Mouse (Mus musculus) mesoderm, embryonic 11.5 days (tissue): ENCODE data around the gene Robo1.

Experiments
- DNase-seq: peaks from one replicate; pipeline ENCODE4 v3.0.0-alpha.2; 2012; ENCODE audit warnings: low read depth, low spot score

Robo1 gene

DNA sequence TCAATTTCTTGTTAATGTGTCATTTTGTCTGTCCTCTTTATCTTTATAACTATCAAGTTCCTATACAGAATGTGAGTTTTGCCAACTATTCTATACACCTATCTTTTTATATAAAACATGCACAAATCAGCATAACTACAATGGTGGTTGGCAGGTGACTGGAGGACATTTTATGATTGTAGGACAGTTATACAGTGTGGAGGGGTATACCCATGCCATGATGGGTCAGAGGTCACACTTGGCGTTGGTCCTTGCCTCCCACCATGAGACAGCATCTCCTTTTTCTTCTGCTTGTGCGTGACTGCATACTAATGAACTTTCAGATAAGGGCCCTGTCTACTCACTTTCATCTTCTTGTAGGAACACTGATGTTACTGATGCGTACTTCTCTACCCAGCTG lies 427.5 kb downstream of the Robo1 start:
- no peak for DNase-seq

DNA sequence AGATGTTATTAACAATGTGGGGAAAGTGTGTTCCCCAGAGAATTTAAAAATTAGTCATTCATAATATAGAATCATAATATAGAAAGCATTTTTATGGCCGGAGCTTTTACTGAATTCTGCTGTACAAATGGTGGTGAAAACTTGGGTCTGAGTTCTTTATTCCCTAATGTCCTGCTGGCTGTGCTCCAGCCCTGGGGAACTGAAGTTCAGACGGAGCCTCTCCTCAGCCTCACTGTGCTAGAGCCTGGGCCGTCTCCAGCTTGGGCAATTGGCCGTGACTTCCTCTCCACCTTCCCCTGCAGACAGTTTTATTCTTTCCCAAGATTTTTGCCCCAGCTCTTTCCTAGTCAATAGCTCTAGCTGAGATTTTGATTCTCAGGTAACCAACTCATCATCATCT lies 429.0 kb downstream of the Robo1 start:
- DNase-seq: no peak

DNA sequence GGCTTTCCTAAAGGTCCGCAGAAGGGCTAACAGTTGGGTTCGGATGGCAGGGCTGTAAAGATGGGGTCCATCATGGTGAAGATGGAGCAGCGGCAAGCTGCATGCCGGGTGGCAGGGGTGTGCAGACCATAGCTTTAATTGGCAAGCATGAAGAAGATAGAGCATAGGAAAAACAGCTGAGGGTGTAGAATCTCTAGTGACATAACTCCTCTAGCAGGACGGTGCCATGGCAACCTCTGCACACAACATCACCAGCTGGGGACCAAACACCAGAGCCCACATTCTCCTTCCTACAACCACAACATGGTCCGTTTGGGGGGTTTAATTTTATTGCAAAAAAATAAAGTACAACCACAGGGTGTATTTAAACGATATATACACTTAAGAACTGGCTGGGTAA lies 432.1 kb downstream of the Robo1 start:
- no peak for DNase-seq

DNA sequence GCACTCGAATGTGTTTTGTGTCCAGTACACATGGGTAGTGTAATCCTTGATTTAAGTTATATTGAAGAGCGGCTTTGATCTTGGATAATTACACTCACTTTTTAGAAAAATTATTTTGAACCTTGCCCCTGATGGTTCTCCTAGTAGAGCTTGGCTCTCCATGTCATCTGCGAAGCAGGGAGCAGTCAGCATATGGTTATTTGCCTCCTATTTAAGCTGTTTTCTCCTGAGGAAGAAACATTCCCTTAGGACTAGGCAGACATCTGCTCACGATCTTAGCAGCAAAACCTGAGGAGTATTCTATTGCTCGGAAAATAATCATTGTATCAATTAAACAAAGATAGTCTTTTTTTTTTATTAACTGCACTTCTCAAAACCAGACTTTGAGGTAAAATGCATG lies 439.6 kb downstream of the Robo1 start:
- DNase-seq: no peak

DNA sequence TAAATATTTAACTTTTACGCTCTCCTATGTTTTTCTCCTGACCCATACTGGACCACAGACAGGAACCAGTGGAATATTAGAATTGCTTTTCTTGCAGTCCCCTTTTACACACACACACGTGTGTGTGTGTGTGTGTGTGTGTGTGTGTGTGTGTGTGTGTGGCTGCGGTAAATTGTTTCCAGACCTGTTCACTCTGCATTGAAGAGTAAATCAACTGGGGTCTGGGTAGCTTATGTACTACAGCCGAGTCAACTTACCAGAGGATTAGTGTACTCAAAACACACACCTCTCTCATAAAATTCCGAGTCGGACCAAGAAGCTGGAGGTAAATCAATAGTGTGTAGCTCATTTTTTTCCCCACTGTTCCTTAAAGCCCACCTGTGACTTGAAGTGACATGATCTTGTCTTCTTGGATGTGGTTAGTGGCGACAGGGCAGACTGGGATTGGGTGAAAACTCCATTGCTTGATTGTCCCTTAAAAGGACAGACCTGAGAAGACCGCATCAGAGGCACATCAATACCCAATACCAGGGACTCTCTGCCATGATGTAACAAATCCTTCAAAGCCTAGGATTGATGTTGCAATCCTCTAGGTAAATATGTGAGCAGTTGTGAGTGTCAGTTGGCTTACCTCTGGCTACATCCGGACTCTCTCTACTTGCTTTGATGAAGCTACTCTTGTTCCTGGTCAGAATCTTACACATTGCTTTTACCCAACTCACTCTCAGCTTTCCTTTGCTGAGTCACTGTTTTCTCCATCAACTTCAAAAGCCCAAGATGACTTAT lies 457.2 kb downstream of the Robo1 start:
- DNase-seq: no peak

DNA sequence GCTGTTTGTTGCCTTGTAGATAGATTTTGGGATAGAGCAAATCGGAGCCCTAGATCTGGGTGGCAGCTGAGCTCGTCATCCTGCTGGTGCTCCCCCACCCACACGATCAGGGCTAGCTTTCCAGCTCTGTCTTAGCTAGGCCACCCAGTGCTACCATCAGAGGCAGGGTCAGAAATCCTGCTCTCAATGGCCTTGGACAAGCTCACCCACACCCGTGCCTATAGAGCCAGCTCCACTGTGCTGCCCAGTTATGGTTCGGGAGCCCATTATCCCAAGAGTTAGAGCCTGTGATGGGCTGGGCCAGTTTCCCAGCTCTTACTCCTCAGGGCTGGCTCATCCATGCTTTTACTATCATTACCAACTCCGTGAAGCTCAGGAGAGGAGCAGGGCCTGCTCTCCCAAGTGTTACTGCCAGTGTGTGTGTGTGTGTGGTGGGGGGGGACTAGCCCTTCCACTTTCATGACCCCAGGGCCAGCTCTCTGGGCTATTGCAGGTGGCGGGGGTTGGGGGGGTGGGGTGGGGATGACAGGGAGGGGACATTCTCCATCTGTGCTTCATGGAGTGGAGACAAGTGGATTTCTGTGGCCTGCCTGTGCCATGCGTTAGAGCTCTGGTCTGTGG lies 461.2 kb downstream of the Robo1 start:
- DNase-seq: no peak

DNA sequence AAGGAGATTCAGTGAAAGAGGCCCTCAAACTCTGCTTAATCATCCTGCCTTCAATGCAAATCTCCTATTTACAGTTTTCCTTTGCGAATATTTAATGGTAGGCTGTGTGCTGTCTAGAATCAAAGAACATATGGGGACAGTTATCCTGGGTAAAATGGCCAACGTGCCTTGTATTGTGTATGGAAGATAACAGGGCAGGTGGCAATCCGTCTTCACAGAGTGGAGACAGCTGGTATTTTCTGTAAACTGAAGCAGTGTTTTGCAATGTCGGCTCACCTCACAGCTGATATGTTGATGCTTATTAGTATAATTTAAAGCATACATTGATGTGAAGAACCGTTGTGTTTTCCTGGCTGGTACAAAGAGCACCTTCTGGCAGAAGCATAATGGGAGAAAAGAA lies 464.2 kb downstream of the Robo1 start:
- DNase-seq: no peak

DNA sequence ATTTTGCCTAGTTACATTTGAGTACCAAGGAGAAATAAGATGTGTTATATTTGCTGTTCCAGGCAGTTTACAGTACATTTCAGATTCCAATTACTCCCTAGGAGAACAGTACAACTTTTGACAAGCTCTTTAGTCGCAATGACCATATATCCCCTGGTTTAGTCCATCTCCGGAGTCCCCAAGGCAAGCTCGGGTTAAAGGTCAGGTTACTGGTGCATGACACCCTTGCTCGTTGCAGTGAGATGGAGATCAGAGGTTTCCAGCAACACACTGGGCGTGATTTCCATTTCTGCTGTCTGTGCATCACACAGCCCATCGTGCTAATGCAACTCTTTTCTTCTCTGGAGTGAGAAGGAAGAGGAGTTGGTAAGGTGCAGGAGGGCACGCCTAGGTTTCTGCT lies 464.9 kb downstream of the Robo1 start:
- peak; percentile 53 for DNase-seq

DNA sequence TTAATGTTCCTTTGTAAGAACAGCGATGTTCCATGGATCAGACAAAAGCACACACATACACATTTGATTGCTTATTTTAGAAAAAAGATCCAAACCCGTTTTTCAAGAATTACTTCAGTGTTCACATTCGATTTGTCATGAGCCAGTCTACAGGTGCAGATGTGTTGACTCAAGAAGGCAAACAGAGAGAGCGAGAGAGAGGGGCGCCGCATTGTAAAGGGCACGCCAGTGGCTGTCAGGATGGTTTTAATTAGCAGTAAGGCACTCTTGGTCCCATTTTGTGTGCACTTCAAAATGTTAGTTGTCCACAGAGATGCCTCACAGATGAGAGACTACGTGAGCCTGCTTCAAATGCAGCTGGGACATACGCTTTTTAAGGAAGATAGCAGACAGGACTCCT lies 470.4 kb downstream of the Robo1 start:
- DNase-seq: peak; percentile 36

DNA sequence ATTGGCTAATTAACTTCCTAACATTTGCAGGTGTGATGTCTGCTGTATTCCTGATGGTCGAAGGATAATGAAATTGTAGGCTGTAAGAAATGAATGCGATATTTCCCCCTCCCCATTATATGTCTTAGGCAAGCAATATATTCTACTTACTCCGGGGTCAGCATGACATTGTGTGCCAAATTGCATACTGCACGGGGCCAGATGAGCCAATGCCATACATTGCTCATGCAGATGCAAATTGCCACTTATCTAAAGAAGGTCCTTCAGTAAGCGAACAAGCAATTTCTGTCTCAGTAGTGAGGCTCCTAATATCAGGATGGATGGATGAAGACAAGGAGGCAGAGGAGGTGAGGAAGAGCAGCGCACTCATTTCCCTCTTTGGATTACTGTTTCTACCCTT lies 474.1 kb downstream of the Robo1 start:
- no peak for DNase-seq

DNA sequence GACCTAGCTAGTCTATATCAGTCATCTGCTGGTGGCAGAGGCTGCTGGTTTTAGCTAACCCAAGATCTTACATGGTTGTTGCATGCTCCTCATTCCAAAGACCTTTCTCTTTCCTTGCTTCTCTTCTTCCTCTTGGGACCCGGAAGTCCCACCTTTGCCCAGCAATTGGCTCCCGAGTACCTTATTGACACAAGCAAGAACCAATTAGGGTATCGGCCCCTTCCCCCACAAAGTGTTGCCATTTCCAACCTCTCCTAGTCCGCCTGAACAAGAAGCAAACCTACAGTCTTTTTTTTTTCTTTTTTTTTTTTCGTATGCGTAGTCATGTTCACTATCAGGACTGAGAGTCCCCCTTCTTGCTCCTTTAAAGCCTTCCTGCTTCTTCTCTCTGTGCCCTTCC lies 478.0 kb downstream of the Robo1 start:
- DNase-seq: no peak

DNA sequence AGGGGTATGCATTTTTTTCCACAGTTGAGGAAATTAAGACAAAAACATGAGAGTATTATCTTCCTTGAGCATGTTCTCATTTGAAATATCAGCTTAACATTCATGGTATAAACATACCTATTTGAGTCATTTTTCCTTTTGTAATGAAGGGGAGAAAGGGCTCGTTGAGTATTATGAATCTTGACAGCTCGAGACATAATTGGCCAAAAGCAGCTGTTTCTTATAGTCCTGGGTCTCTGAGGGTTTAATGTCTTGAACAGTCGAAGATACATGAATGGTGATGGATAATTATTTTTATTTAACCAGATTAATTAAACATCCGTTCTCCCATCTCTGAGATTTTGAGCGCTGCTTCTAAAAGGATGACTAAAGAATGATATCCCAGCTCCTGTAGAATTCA lies 478.5 kb downstream of the Robo1 start:
- no peak for DNase-seq

DNA sequence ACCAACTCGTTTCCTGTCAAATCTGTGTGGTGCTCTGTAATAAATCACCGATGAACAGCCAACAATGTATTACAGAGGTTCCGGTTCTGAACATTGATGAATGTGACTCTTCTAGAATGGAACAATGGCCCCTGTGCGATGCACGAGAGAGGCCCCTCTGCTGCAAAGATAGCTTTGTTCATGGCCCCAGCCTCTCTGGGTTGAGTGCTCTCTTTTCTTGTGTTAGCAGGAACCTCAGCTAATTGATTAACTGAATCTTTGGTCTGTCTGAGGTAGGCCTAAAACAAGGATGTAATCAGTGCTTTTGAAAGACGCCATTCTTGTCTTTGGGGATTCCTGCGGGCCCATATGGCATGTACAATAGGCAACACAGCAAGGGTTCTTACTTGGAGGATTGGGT lies 479.9 kb downstream of the Robo1 start:
- DNase-seq: peak; percentile 73

DNA sequence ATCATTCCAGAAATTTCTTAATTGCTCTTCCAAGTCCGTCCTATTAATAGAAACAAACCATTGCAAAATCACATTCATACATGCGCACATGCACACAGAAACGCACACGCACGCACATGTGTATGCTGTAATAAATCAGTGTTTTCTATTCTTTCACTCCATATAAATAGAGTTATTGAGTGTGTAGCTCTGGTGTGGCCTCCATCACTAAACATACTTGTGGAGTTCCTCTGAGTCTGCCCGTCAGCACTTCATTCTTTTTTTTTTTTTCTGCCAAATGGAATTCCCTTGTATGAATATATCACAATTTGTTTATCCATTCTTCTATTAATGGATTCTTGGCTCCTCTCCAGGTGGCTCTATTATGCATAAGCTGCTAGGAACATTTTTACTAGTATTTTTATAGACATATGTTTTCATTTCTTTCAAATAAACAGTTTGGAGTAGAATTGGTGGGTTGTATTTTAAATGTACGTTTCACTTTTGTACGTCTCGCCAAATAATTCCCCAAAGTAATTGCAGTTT lies 483.1 kb downstream of the Robo1 start:
- DNase-seq: no peak

DNA sequence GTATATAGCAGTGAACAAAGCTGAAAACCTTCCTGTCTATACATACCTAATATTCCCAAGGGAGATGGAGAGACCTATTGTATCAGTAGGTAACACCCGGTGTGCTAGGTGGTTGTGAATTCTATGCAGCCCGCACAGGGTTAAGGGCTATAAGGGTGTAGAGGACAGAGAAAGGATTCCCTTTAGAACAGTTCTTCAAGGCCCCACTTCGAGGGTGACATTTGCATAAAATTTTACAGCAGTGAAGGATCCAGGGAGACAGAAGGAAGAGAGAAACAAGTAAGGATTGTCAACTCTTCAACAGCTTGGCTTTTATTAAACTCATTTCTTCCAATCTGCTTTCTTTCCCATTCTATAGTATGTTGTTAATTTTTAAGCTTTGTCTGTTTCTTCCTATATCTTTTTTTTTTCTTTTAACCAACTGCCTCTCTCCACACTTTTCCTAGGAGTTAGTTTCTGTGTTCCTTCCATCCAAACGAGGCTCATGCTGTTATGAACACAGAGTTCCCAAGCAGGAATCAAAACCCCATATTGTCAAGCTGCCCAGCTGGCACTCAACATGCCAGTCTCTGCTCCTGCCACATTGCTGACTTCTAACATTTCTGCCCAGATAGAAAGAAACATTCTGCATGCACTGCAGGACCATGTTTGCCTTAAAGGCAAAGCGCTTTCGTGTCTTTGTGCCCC lies 486.7 kb downstream of the Robo1 start:
- DNase-seq: no peak

DNA sequence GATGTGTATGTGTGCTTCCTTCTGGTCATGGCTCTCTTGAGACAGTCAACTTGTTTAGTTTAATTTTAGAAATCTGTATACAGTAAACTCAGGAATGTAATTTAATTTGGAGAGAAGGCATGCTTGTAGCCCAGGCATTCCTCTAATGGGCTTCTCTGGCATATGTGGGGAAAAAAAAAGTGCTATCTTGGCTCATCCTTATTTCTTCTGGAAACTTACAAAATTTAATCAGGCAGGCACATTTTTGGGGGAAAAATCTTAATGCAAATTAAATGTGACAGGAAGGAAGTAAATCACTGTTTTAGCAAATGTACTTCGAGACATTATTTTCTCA lies 487.2 kb downstream of the Robo1 start:
- no peak for DNase-seq

DNA sequence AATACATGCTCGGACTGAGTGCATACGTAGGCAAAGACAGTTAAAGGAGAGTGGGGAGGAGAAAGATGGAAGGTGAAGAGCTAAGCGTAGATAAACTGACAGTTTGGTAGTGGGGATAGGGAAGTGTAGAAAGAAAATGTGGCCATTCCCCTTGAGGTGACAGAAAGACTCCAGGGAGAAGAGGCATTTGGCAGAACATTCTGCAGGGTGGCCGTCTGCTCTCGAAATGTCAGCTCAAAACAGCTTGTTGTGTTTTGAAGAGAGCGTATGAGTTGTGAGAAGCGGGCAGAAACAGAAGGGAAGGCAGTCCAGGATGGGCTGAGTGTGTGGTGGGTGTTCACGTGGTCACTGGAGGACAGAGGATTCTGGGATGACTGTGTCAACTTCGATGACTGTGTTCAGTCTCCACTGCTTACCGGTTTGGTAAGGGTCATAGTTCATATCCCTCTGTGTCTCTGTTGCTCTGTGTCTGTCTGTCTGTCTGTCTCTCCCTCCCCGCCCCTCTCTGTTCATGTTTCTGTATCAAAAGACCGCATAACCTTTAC lies 490.4 kb downstream of the Robo1 start:
- no peak for DNase-seq

DNA sequence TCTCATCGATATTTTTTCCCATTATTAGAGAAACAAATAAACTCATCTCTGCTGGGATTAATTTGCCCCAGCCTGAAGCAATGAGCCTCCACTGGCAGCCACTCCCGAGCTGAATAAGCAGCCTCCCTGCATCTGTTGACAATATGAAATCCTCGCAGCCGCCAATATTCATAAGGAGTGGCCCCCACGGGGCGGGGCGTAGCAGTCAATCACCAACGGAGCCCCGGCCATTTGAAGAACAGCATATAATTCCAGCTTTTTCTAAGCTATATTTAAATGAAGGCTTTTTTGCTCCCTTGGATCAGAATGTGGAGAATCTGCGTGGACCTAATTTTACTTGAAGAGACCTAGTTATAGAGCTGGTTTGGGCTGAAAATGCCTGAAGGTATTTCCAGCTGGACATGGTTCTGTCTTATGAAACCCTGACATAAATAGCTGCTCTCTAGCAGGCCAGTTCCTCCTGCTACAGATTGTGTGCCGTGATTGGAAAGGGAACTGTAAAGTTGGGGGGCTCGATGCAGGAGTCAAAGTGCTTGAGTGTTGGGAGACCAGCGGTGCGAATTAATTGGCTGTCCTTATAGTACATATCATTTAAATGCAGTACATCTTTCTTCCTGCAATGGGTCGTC lies 492.1 kb downstream of the Robo1 start:
- no peak for DNase-seq

DNA sequence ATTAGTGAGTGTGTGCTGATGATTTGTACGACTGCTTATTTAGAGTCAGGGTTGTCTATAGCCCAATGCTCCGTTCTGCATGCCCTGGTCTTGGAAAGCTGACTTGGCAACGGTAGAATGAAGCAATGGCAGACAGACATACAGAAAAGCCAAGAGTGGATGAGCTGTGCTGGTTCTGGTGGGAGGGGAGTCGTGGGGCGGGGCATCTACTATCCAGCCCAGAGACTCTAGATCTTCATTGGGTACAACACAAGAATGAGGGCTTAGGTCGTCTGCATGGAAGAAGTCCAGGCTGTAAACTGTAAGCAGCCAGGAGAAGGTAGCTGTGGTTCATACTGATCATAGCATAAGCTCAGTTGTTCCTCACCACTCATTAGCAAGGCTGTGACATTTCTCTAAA lies 492.7 kb downstream of the Robo1 start:
- DNase-seq: no peak

DNA sequence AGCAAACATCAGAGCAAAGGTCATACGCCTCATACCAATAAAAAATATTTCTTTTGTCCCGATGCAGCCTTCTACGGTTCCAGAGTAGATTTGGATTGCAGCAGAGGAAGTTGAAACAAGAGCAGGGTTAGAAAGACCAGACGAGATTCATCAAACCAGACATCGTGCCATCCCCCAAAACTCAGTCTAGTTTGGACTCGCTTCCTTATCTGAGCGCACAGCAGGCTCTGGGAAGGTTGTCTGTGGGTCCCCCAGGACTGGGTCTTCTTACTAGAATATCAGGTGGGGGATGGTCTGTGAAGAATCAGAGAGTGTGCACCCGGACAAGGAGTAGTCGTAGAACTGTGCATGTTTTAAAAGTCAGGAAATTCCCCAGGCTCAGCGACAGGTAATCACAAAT lies 500.2 kb downstream of the Robo1 start:
- peak; percentile 45 for DNase-seq

DNA sequence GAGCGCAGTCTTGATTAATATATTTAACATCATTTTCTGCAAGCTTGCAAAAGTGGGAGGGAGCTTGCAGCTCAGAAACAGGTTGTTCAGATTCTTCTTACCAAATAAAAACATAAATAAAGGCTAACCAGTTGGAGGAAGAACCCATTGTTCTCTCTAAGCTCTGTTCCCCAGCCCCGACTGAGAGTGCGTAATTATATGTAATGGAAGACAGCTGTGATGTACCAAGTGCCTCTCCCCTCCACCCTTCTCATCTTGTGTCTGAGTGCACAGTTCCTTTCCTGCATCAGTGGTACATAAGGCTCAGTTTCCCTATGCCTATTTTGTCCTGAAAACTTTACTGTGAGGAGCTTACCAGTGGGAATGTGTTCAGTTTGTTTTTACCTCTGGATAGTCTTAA lies 502.8 kb downstream of the Robo1 start:
- DNase-seq: no peak

DNA sequence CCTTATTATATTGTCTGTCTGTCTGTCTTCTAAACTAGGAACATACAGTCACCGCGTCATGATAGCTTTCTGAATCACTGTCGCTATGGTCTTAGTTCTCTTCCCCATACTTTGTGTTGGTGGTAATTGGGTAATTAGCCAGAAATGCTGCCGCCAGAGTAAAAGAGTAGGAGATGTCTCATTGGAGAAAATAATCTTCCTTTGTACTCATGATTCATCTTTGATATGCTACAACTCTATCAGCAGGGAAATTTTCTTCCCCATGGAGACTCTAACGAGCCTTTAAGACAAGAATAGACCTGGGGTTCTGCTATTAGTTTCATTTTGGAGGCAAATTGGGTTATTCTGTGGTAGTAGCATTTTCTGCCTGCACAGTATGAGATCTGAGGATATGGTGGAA lies 503.4 kb downstream of the Robo1 start:
- no peak for DNase-seq
